ENCODE assay signal across 31 mouse cellular contexts in the genomic region with DNA sequence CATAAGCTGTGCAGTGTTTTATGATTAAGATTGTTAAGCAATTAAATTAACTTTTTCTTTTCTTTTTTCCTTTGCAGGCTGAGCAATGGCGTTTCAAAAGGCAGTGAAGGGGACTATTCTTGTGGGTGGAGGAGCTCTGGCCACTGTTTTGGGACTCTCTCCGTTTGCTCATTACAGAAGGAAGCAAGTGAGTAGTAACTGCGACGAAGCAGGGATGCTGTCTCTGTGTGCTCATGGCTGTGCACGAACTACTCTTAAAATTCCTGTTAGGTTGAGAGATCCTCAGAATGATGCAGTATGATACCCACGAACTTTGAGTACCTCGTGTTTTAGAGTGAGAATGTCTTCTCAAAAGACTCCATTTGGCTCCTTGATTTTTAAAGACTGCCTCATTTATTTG. TPM values are rescaled to one million over a fixed set of nuclear protein-coding genes. Genes with fewer than 3 reads are reported as not detected.
DNase-seq lines count a peak whose midpoint lies in the region; ATAC-seq and TF ChIP-seq lines count a peak whose summit lies in the region.
"Had no signal": no experiment of that assay in that cellular context is flagged by ENCODE, and none has a peak within 500 bp of the region (broad histone marks: within the 10 kb centered on the region; RNA-seq: fewer than 3 reads in every experiment).

No protein-coding gene starts in this region.

- H3K27me3 ChIP-seq in forebrain, embryonic 13.5 days, result no peaks in the 10 kb centered on the region
- H3K27me3 ChIP-seq in forebrain, embryonic 15.5 days, result no peaks in the 10 kb centered on the region
- H3K27me3 ChIP-seq: embryonic facial prominence, embryonic 15.5 days; limb, embryonic 15.5 days; liver, embryonic 13.5 days; megakaryocyte, embryonic 14.5 days; Patski had no signal

- H3K9me3 ChIP-seq in forebrain, embryonic 13.5 days (replicated peaks), result no peaks in the 10 kb centered on the region
- H3K9me3 ChIP-seq in forebrain, embryonic 15.5 days, result no peaks in the 10 kb centered on the region
- H3K9me3 ChIP-seq: embryonic facial prominence, embryonic 10.5 days; embryonic facial prominence, embryonic 15.5 days; limb, embryonic 10.5 days; limb, embryonic 15.5 days; liver, embryonic 13.5 days; megakaryocyte, embryonic 14.5 days; midbrain, embryonic 15.5 days had no signal

- peak; percentile 57 for DNase-seq in heart, adult 11 months
- DNase-seq in heart, adult 8-10 months (ENCODE audit: low spot score), result no peak
- peak; percentile 12 to 23 for DNase-seq in layer of hippocampus, postnatal 14 days (ENCODE audit: low spot score in 2 of 2)
- DNase-seq in layer of hippocampus, adult 11-12 months (ENCODE audit: low spot score), result no peak
- DNase-seq in brain, embryonic 14.5 days (ENCODE audit: low read depth), result peak; percentile 45
- DNase-seq in thymus, adult 18-20 months, result no peak
- DNase-seq: adrenal gland, postnatal 14 days; cerebellum, adult 11-12 months; cerebellum, adult 9-11 months; gastrocnemius, postnatal 10 days; heart, postnatal 36 days; kidney, adult 9 months; kidney, postnatal 10 days; liver, embryonic 13.5 days; lung, adult 18-20 months; lung, postnatal 4 days; right cerebral cortex, adult 18-20 months; spleen, adult 18-20 months; thymus, postnatal 4 days had no signal

- H3K9ac ChIP-seq in forebrain, embryonic 13.5 days, result no peak overlapping the region
- H3K9ac ChIP-seq in forebrain, embryonic 15.5 days (replicated peaks), result no peak overlapping the region
- H3K9ac ChIP-seq: embryonic facial prominence, embryonic 15.5 days; limb, embryonic 15.5 days; liver, embryonic 13.5 days; midbrain, embryonic 15.5 days had no signal

- peaks cover 14% of the 10 kb centered on the region for H3K4me1 ChIP-seq in forebrain, embryonic 13.5 days
- peaks cover 12% of the 10 kb centered on the region for H3K4me1 ChIP-seq in forebrain, embryonic 15.5 days
- H3K4me1 ChIP-seq: embryonic facial prominence, embryonic 15.5 days; limb, embryonic 15.5 days; liver, embryonic 13.5 days had no signal

- H3K27ac ChIP-seq in forebrain, embryonic 13.5 days, result 0 out of 2 replicates have a peak overlapping the region, but pooled peaks have one; percentile 22
- H3K27ac ChIP-seq in forebrain, embryonic 15.5 days (replicated peaks), result no peak overlapping the region
- H3K27ac ChIP-seq: embryonic facial prominence, embryonic 15.5 days; limb, embryonic 10.5 days; limb, embryonic 15.5 days; liver, embryonic 13.5 days; midbrain, embryonic 15.5 days had no signal

- H3K36me3 ChIP-seq in forebrain, embryonic 13.5 days (ENCODE audit: poor library complexity, severe bottlenecking), result no peaks in the 10 kb centered on the region
- H3K36me3 ChIP-seq in forebrain, embryonic 15.5 days, result no peaks in the 10 kb centered on the region
- H3K36me3 ChIP-seq: embryonic facial prominence, embryonic 15.5 days; limb, embryonic 10.5 days; limb, embryonic 15.5 days; liver, embryonic 13.5 days; midbrain, embryonic 15.5 days had no signal

- ATAC-seq in forebrain, embryonic 13.5 days, result no peak
- no peak for ATAC-seq in forebrain, embryonic 15.5 days (replicated peaks)
- ATAC-seq: intestine, embryonic 16.5 days; lung, postnatal 0 days; Patski had no signal

- no peak overlapping the region for H3K4me2 ChIP-seq in forebrain, embryonic 13.5 days
- H3K4me2 ChIP-seq in forebrain, embryonic 15.5 days (replicated peaks), result no peak overlapping the region
- H3K4me2 ChIP-seq: embryonic facial prominence, embryonic 15.5 days; heart, embryonic 11.5 days; limb, embryonic 15.5 days; liver, embryonic 13.5 days; midbrain, embryonic 15.5 days had no signal

- no peak for TF ChIP-seq POLR2A in brain, embryonic 14.5 days (IDR thresholded peaks at IDR 0.05; ENCODE audit: borderline replicate concordance, extremely low read depth, insufficient read depth, insufficient read length, poor library complexity, severe bottlenecking)

- no peak for TF ChIP-seq CTCF in brain, embryonic 14.5 days (IDR thresholded peaks at IDR 0.05; ENCODE audit: borderline replicate concordance, extremely low read depth, insufficient read depth, insufficient read length)

- 10% methylated on average over 7 of the region's 7 CpGs for WGBS in forebrain, embryonic 13.5 days
- WGBS in forebrain, embryonic 15.5 days, result 11% methylated on average over 7 of the region's 7 CpGs

- no peak overlapping the region for H3K4me3 ChIP-seq in forebrain, embryonic 13.5 days
- H3K4me3 ChIP-seq in forebrain, embryonic 15.5 days, result no peak overlapping the region
- H3K4me3 ChIP-seq: embryonic facial prominence, embryonic 10.5 days; embryonic facial prominence, embryonic 15.5 days; limb, embryonic 10.5 days; limb, embryonic 15.5 days; liver, embryonic 13.5 days; megakaryocyte, embryonic 14.5 days; midbrain, embryonic 15.5 days had no signal

RNA-seq across cellular contexts. Expression of a gene that starts 30.5 kb away (rescaled TPM):
- polyA plus RNA-seq in forebrain, embryonic 13.5 days (2015; fragmentation: Nextera tagmentation; extraction: Ambion mirVana), result 20.3 and 22.1 TPM in 2 replicates
- polyA plus RNA-seq in forebrain, embryonic 15.5 days (2015; fragmentation: Nextera tagmentation; extraction: Ambion mirVana), result 24.7 and 27.6 TPM in 2 replicates
- 10 to 100 TPM; 14.4 to 17.9 (median 15.3) TPM for total RNA-seq in heart, adult 8-10 months (2022)
- 100 to 1,000 TPM; 125 to 144 TPM for total RNA-seq in layer of hippocampus, postnatal 14 days (2021)
- polyA plus RNA-seq in brain, embryonic 14.5 days (2012; rRNA removed), result 7.2 and 10.7 TPM in 2 replicates

Comparison
In these comparisons a context has a peak if more than half of its experiments do, and no peak if none do; other contexts are left out.
1. DNase-seq: peak in heart, adult 11 months (single experiment), layer of hippocampus, postnatal 14 days (2 of 2) and brain, embryonic 14.5 days (single experiment); none in heart, adult 8-10 months (single experiment), layer of hippocampus, adult 11-12 months (single experiment) and thymus, adult 18-20 months (0 of 2).